ENCODE assay signal across 15 mouse cellular contexts in the genomic region with DNA sequence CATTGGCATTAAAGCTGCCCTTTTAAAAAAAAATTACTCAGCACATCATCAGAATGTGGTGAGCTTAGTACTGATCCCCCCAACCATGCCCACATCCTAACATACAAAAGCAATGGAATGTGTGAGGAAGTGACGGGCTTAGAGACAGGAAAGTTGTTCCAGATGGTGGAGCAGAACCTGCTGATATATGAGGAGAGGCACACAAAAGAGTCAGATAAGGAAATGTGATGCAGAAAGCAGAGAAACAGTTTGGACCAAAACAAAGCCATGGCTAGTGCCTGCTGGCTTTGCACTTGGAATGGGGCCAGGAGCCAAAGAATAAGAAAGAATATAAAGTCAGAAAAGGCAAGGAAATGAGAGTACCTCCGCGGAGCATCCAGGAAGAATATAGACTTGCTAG.
DNase-seq lines count a peak whose midpoint lies in the region; ATAC-seq lines count a peak whose summit lies in the region.
"Had no signal": no experiment of that assay in that cellular context is flagged by ENCODE, and none has a peak within 500 bp of the region (broad histone marks: within the 10 kb centered on the region; RNA-seq: fewer than 3 reads in every experiment).

No protein-coding gene starts in this region.

- ATAC-seq in heart, embryonic 14.5 days (ENCODE audit: insufficient number of reproducible peaks, insufficient read depth, low FRiP score, low read depth) = peak; percentile 74
- ATAC-seq in hematopoietic stem cell, adult 5-6 weeks (replicated peaks in 1 of 2; ENCODE audit: insufficient read depth in 1 of 2, low FRiP score in 2 of 2, low TSS enrichment in 1 of 2, low read depth in 1 of 2, poor library complexity in 2 of 2, severe bottlenecking in 2 of 2) = peak; percentile 53 to 68
- ATAC-seq: CD4-positive, CD25-positive, alpha-beta regulatory T cell, adult 4 months; forebrain, embryonic 16.5 days had no signal

- H3K36me3 ChIP-seq in heart, embryonic 14.5 days (ENCODE audit: control insufficient read depth, insufficient read depth, low read length) = no peaks in the 10 kb centered on the region
- H3K36me3 ChIP-seq: limb, embryonic 15.5 days had no signal

- no peak overlapping the region for H3K4me3 ChIP-seq in heart, embryonic 14.5 days (ENCODE audit: control insufficient read depth in 1 of 2, insufficient read depth in 1 of 2, low read depth in 1 of 2, low read length in 2 of 2)
- H3K4me3 ChIP-seq: erythroblast, embryonic 14.5 days; gastrocnemius, adult 2 months; limb, embryonic 15.5 days had no signal

- no peak overlapping the region for H3K9ac ChIP-seq in heart, embryonic 14.5 days (ENCODE audit: low read length)
- H3K9ac ChIP-seq: limb, embryonic 15.5 days had no signal

- no peaks in the 10 kb centered on the region for H3K9me3 ChIP-seq in heart, embryonic 14.5 days (ENCODE audit: control insufficient read depth, low read length)
- H3K9me3 ChIP-seq: limb, embryonic 15.5 days had no signal

- H3K4me1 ChIP-seq in heart, embryonic 14.5 days (ENCODE audit: control insufficient read depth in 2 of 2, insufficient read depth in 2 of 2, low read length in 2 of 2) = peaks cover 2 to 14% of the 10 kb centered on the region in 2 experiments
- H3K4me1 ChIP-seq: limb, embryonic 15.5 days had no signal

- H3K4me2 ChIP-seq in heart, embryonic 14.5 days (ENCODE audit: low read length) = no peak overlapping the region
- H3K4me2 ChIP-seq: limb, embryonic 15.5 days had no signal

- no peaks in the 10 kb centered on the region for H3K27me3 ChIP-seq in heart, embryonic 14.5 days (ENCODE audit: control insufficient read depth, insufficient read depth, low read length)
- H3K27me3 ChIP-seq: limb, embryonic 15.5 days had no signal

- H3K27ac ChIP-seq in heart, embryonic 14.5 days (replicated peaks in 1 of 2; ENCODE audit: control insufficient read depth in 1 of 2, insufficient read depth in 1 of 2, low read depth in 2 of 2, low read length in 2 of 2) = no peak overlapping the region
- H3K27ac ChIP-seq: gastrocnemius, adult 2 months; limb, embryonic 15.5 days had no signal

- 48% methylated on average over 3 of the region's 3 CpGs for WGBS in heart, embryonic 14.5 days

- DNase-seq in heart, adult 8-10 months (ENCODE audit: low spot score) = no peak
- peak; percentile 45 for DNase-seq in NIH3T3 (ENCODE audit: low read depth)
- peak; percentile 34 for DNase-seq in embryo, embryonic 10.5 days (ENCODE audit: low spot score)
- DNase-seq in adrenal gland, adult (ENCODE audit: inconsistent age in 2 of 2, low spot score in 1 of 2) = no peak
- no peak for DNase-seq in adrenal gland, adult 8-10 months
- DNase-seq: adrenal gland, postnatal 36 days; gastrocnemius, adult 2 months; lung, postnatal 10 days; thymus, adult 2 months had no signal

Comparison
In these comparisons a context has a peak if more than half of its experiments do, and no peak if none do; other contexts are left out.
1. DNase-seq: peak in NIH3T3 (single experiment) and embryo, embryonic 10.5 days (single experiment); none in heart, adult 8-10 months (single experiment), adrenal gland, adult (0 of 2) and adrenal gland, adult 8-10 months (single experiment).